Mouse (Mus musculus): ENCODE results near the gene Enox1. TPM values are rescaled to one million over a fixed set of nuclear protein-coding genes. Genes with fewer than 3 reads are reported as not detected.

Enox1 gene
- polyA plus RNA-seq, 2 experiments, result 13.5 to 15.6 TPM

DNA sequence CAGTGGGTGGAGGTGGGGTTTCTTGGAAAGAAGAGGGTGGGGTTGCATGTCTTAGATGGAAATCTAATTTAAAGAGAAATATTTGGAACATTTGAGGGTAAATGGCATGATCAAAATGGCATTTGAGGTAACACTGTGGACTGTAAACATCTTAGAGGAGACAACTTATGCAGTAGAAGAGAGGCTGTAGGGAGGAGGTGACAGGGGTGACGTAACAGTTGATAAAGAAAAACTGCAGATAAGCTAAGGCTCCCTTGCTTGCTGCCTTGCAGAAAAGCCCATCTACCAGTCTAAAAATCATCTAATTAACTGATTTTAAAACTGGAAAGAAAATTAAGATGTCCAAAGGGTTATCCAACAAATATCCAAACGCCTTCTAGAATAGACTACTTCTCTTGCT is 123.9 kb downstream of the Enox1 start:
- no peak for TF ChIP-seq POLR2A (IDR thresholded peaks at IDR 0.05; ENCODE audit: borderline replicate concordance, extremely low read depth, insufficient read depth, insufficient read length)
- Histone ChIP-seq H3K27me3 (ENCODE audit: control insufficient read depth, insufficient read depth, low read length) (no peaks in the 10 kb centered on the region), H3K9ac (ENCODE audit: low read depth, low read length, severe bottlenecking) (no peak overlapping the region), H3K9me3 (ENCODE audit: control insufficient read depth, low read length) (no peaks in the 10 kb centered on the region), H3K4me2 (replicated peaks; ENCODE audit: low read depth, low read length, severe bottlenecking) (no peak overlapping the region), H3K36me3 (ENCODE audit: control insufficient read depth, insufficient read depth, low read length) (no peaks in the 10 kb centered on the region), H3K27ac (replicated peaks; ENCODE audit: low read depth, low read length) (no peak overlapping the region), H3K4me3 (replicated peaks; ENCODE audit: low read length) (no peak overlapping the region), H3K4me1 (ENCODE audit: control insufficient read depth, insufficient read depth, low read length) (no peaks in the 10 kb centered on the region)
- ATAC-seq (ENCODE audit: low FRiP score, low read depth), result no peak
- 88% methylated on average over 2 of the region's 2 CpGs for WGBS
- no peak for DNase-seq (ENCODE audit: low spot score)

DNA sequence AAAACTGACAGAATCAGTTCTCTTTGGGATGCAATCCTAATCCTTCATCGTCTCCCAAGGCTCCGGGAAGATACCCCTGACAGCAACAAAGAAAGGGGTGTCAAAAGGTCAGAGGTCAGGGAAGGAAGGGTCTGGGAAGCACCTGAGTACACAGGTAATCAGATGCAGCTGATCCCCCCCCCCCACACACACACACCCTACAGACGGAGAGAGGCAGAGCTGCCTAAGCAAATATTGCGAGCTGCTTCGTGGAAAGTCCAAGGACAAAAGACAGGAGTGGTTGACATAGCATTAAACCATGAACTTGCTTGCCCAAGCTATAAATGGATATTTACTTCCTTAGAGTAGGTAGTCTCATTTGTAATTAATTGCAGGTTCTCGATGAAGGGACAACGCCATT is 124.3 kb downstream of the Enox1 start:
- WGBS, result 69% methylated on average over 7 of the region's 7 CpGs
- H3K9ac ChIP-seq (ENCODE audit: low read depth, low read length, severe bottlenecking), result no peak overlapping the region
- H3K4me2 ChIP-seq (replicated peaks; ENCODE audit: low read depth, low read length, severe bottlenecking), result no peak overlapping the region
- DNase-seq (ENCODE audit: low spot score), result no peak
- H3K36me3 ChIP-seq (ENCODE audit: control insufficient read depth, insufficient read depth, low read length), result no peaks in the 10 kb centered on the region
- no peaks in the 10 kb centered on the region for H3K4me1 ChIP-seq (ENCODE audit: control insufficient read depth, insufficient read depth, low read length)
- no peak for ATAC-seq (ENCODE audit: low FRiP score, low read depth)
- H3K9me3 ChIP-seq (ENCODE audit: control insufficient read depth, low read length), result no peaks in the 10 kb centered on the region
- H3K4me3 ChIP-seq (replicated peaks; ENCODE audit: low read length), result no peak overlapping the region
- H3K27ac ChIP-seq (replicated peaks; ENCODE audit: low read depth, low read length), result no peak overlapping the region
- TF ChIP-seq POLR2A (IDR thresholded peaks at IDR 0.05; ENCODE audit: borderline replicate concordance, extremely low read depth, insufficient read depth, insufficient read length), result no peak
- no peaks in the 10 kb centered on the region for H3K27me3 ChIP-seq (ENCODE audit: control insufficient read depth, insufficient read depth, low read length)

DNA sequence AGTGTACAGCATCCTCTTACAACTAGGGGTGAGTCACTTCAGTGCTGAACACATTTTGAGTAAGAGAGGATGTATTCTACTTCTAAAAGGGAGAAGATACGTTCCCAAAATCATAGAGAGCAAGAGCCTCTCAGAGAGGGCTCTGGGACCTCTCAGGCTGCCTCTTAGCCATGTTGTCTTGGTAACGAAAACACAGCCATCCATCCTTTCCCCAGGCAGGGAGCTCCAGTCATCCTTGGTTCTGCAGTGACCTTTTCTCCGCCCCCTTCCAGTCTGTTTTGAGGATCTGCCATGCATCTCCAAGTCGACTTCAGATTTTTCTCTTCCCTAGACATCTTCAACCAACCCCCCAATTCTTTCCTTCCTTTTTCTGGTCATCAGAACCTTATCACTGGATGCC is 127.4 kb downstream of the Enox1 start:
- Histone ChIP-seq H3K36me3 (ENCODE audit: control insufficient read depth, insufficient read depth, low read length) (no peaks in the 10 kb centered on the region), H3K4me1 (ENCODE audit: control insufficient read depth, insufficient read depth, low read length) (no peaks in the 10 kb centered on the region), H3K27me3 (ENCODE audit: control insufficient read depth, insufficient read depth, low read length) (no peaks in the 10 kb centered on the region), H3K9me3 (ENCODE audit: control insufficient read depth, low read length) (no peaks in the 10 kb centered on the region), H3K9ac (ENCODE audit: low read depth, low read length, severe bottlenecking) (no peak overlapping the region), H3K4me2 (replicated peaks; ENCODE audit: low read depth, low read length, severe bottlenecking) (no peak overlapping the region), H3K27ac (replicated peaks; ENCODE audit: low read depth, low read length) (no peak overlapping the region), H3K4me3 (replicated peaks; ENCODE audit: low read length) (no peak overlapping the region)
- no peak for TF ChIP-seq POLR2A (IDR thresholded peaks at IDR 0.05; ENCODE audit: borderline replicate concordance, extremely low read depth, insufficient read depth, insufficient read length)
- WGBS, result 71% methylated on average over 4 of the region's 4 CpGs
- DNase-seq (ENCODE audit: low spot score) (no peak), ATAC-seq (ENCODE audit: low FRiP score, low read depth) (no peak)

GRCm38 (mm10) chr14:77285453-77285852 is 128.9 kb downstream of the Enox1 start:
- WGBS, result 88% methylated on average over 3 of the region's 3 CpGs
- no peak for TF ChIP-seq POLR2A (IDR thresholded peaks at IDR 0.05; ENCODE audit: borderline replicate concordance, extremely low read depth, insufficient read depth, insufficient read length)

DNA sequence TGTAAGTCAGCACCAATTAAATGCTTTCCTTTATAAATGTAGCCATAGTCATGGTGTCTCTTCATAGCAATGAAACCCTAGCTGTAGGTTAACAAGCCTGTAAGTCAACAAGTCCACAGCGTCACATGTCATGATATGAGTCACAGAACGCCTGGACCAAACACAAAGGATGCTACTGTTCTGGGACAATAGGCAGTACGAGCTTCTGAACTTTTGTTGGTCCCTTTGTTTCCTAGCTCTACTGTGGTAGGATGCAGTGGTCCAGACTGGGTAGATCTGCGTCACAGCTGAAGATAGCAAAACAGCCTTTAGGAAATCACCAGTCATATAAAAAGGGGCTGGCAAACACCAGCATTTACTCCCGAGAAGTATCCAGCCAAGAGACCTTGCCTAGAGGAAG is 135.2 kb downstream of the Enox1 start:
- WGBS, result 87% methylated on average over 5 of the region's 5 CpGs
- Histone ChIP-seq H3K27me3 (ENCODE audit: control insufficient read depth, insufficient read depth, low read length) (no peaks in the 10 kb centered on the region), H3K9me3 (ENCODE audit: control insufficient read depth, low read length) (no peaks in the 10 kb centered on the region), H3K9ac (ENCODE audit: low read depth, low read length, severe bottlenecking) (no peak overlapping the region), H3K36me3 (ENCODE audit: control insufficient read depth, insufficient read depth, low read length) (no peaks in the 10 kb centered on the region), H3K4me2 (replicated peaks; ENCODE audit: low read depth, low read length, severe bottlenecking) (no peak overlapping the region), H3K4me3 (replicated peaks; ENCODE audit: low read length) (no peak overlapping the region), H3K4me1 (ENCODE audit: control insufficient read depth, insufficient read depth, low read length) (no peaks in the 10 kb centered on the region), H3K27ac (replicated peaks; ENCODE audit: low read depth, low read length) (no peak overlapping the region)
- no peak for ATAC-seq (ENCODE audit: low FRiP score, low read depth)
- no peak for TF ChIP-seq POLR2A (IDR thresholded peaks at IDR 0.05; ENCODE audit: borderline replicate concordance, extremely low read depth, insufficient read depth, insufficient read length)
- DNase-seq (ENCODE audit: low spot score), result no peak

More at GRCm38 (mm10) chr14:77285453-77285852, 128.9 kb downstream of the Enox1 start:
- H3K27me3 ChIP-seq (ENCODE audit: control insufficient read depth, insufficient read depth, low read length), result no peaks in the 10 kb centered on the region
- DNase-seq (ENCODE audit: low spot score) (no peak), ATAC-seq (ENCODE audit: low FRiP score, low read depth) (no peak)
- no peaks in the 10 kb centered on the region for H3K9me3 ChIP-seq (ENCODE audit: control insufficient read depth, low read length)
- no peak overlapping the region for H3K27ac ChIP-seq (replicated peaks; ENCODE audit: low read depth, low read length)
- no peak overlapping the region for H3K4me3 ChIP-seq (replicated peaks; ENCODE audit: low read length)
- H3K36me3 ChIP-seq (ENCODE audit: control insufficient read depth, insufficient read depth, low read length), result no peaks in the 10 kb centered on the region
- H3K9ac ChIP-seq (ENCODE audit: low read depth, low read length, severe bottlenecking), result no peak overlapping the region
- no peaks in the 10 kb centered on the region for H3K4me1 ChIP-seq (ENCODE audit: control insufficient read depth, insufficient read depth, low read length)
- no peak overlapping the region for H3K4me2 ChIP-seq (replicated peaks; ENCODE audit: low read depth, low read length, severe bottlenecking)

DNA sequence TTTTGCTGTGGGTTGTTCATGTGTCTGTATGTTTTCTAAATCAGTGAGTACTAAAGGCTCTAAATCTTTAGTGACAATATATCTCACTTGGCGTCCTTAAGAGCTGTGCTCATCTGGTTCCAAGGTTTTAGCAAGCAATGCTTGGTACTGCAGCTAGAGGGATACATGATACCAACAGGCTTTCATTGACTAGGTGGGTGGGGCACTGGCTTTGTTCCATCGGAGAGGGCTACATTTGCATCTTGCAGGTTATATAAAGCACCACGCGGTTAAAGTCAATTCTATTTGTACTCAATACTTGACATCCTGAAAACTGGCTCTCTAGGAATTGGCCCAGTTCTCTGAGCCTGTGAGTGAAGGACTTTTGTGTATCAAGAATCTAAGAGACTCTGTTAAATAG is 140.5 kb downstream of the Enox1 start:
- Histone ChIP-seq H3K4me1 (ENCODE audit: control insufficient read depth, insufficient read depth, low read length) (no peaks in the 10 kb centered on the region), H3K4me2 (replicated peaks; ENCODE audit: low read depth, low read length, severe bottlenecking) (no peak overlapping the region), H3K27ac (replicated peaks; ENCODE audit: low read depth, low read length) (no peak overlapping the region), H3K27me3 (ENCODE audit: control insufficient read depth, insufficient read depth, low read length) (no peaks in the 10 kb centered on the region), H3K4me3 (replicated peaks; ENCODE audit: low read length) (no peak overlapping the region), H3K9me3 (ENCODE audit: control insufficient read depth, low read length) (no peaks in the 10 kb centered on the region), H3K9ac (ENCODE audit: low read depth, low read length, severe bottlenecking) (no peak overlapping the region), H3K36me3 (ENCODE audit: control insufficient read depth, insufficient read depth, low read length) (no peaks in the 10 kb centered on the region)
- peak; percentile 11 for DNase-seq (ENCODE audit: low spot score)
- WGBS, result 69% methylated on average over 4 of the region's 4 CpGs
- no peak for ATAC-seq (ENCODE audit: low FRiP score, low read depth)
- no peak for TF ChIP-seq POLR2A (IDR thresholded peaks at IDR 0.05; ENCODE audit: borderline replicate concordance, extremely low read depth, insufficient read depth, insufficient read length)
